Mouse (Mus musculus) CD8-positive naive resting alpha-beta T cell, adult 57 days (primary cell): ENCODE results near the gene Fam104a. TPM values are rescaled to one million over a fixed set of nuclear protein-coding genes. Genes with fewer than 3 reads are reported as not detected.

Experiments used
- total RNA-seq: library from RNA; stranded (reverse); gene quantifications from one replicate; pipeline ENCODE4 v1.2.4, GENCODE M21; 2023

Gene Fam104a
- total RNA-seq, result 21.2 TPM

GRCm38 (mm10) chr11:113683957-113684706 is at the start of gene Fam104a, which contains the start of gene D11Wsu47e:
Gene Fam104a (minus strand): TSS chr11:113684155.
Gene D11Wsu47e (plus strand): TSS chr11:113684412.

GRCm38 (mm10) chr11:113709731-113710256 is 25.8 kb upstream of the Fam104a start, which contains the start of gene Cpsf4l:
Gene Cpsf4l (minus strand): TSS chr11:113710017.

GRCm38 (mm10) chr11:113649353-113650210 is 34.4 kb downstream of the Fam104a start, which contains the start of gene Slc39a11:
Gene Slc39a11 (minus strand): TSS chr11:113650079.

GRCm38 (mm10) chr11:113648690-113649352 is 35.1 kb downstream of the Fam104a start, which contains the start of gene Cog1:
Gene Cog1 (plus strand): TSS chr11:113649169.

GRCm38 (mm10) chr11:113618672-113619419 is 65.1 kb downstream of the Fam104a start, which contains the start of gene Sstr2:
Gene Sstr2 (plus strand): TSS chr11:113619342.

Other genes starting within 250 kb of the Fam104a start
- not detected for gene Sstr2, start 64.8 kb downstream of the Fam104a start, total RNA-seq
- gene Cog1, start 35.0 kb downstream of the Fam104a start, total RNA-seq, result 37.2 TPM
- 15.1 TPM for gene Slc39a11, start 34.1 kb downstream of the Fam104a start, total RNA-seq
- 14.5 TPM for gene D11Wsu47e, start 257 bp upstream of the Fam104a start, total RNA-seq
- not detected for gene Cpsf4l, start 25.9 kb upstream of the Fam104a start, total RNA-seq
- 2.5 TPM for gene Cdc42ep4, start 67.7 kb upstream of the Fam104a start, total RNA-seq